Mouse (Mus musculus): ENCODE data around the gene Prkar2b.
"Not testable (repeated sequence)": the region's sequence is repeated elsewhere in the genome, so short reads cannot be mapped to it uniquely, and the experiment has no call there.

Prkar2b gene

GRCm38 (mm10) chr12:32059707-32060106 is 1.4 kb downstream of the Prkar2b start:
- no peak for DNase-seq (ENCODE audit: low read depth)

- no peak for DNase-seq (ENCODE audit: low read depth)
Observed at GRCm38 (mm10) chr12:32059135-32059534, 2.0 kb downstream of the Prkar2b start.

- DNase-seq (ENCODE audit: low read depth), result no peak
Observed at GRCm38 (mm10) chr12:32057461-32058199, 3.5 kb downstream of the Prkar2b start.

- no peak for DNase-seq (ENCODE audit: low read depth)
Observed at GRCm38 (mm10) chr12:32055797-32056196, 5.3 kb downstream of the Prkar2b start.

- no peak for DNase-seq (ENCODE audit: low read depth)
Observed at GRCm38 (mm10) chr12:32054476-32055166, 6.5 kb downstream of the Prkar2b start.

- no peak for DNase-seq (ENCODE audit: low read depth)
Observed at GRCm38 (mm10) chr12:32053637-32054366, 7.3 kb downstream of the Prkar2b start.

- no peak for DNase-seq (ENCODE audit: low read depth)
Observed at GRCm38 (mm10) chr12:32052882-32053281, 8.2 kb downstream of the Prkar2b start.

GRCm38 (mm10) chr12:32050165-32050564 is 10.9 kb downstream of the Prkar2b start:
- DNase-seq (ENCODE audit: low read depth), result peak; percentile 50

- no peak for DNase-seq (ENCODE audit: low read depth)
Observed at GRCm38 (mm10) chr12:32045566-32046330, 15.3 kb downstream of the Prkar2b start.

- DNase-seq (ENCODE audit: low read depth), result no peak
Observed at GRCm38 (mm10) chr12:32044487-32045134, 16.5 kb downstream of the Prkar2b start.

GRCm38 (mm10) chr12:32033536-32033935 is 27.6 kb downstream of the Prkar2b start:
- no peak for DNase-seq (ENCODE audit: low read depth)

- DNase-seq (ENCODE audit: low read depth), result no peak
Observed at GRCm38 (mm10) chr12:32032917-32033316, 28.2 kb downstream of the Prkar2b start.

- no peak for DNase-seq (ENCODE audit: low read depth)
Observed at GRCm38 (mm10) chr12:32018376-32018750, 42.7 kb downstream of the Prkar2b start.

GRCm38 (mm10) chr12:32017636-32018375 is 43.3 kb downstream of the Prkar2b start:
- DNase-seq (ENCODE audit: low read depth), result no peak

- no peak for DNase-seq (ENCODE audit: low read depth)
Observed at GRCm38 (mm10) chr12:32016472-32016871, 44.6 kb downstream of the Prkar2b start.

GRCm38 (mm10) chr12:32015268-32015769 is 45.8 kb downstream of the Prkar2b start:
- no peak for DNase-seq (ENCODE audit: low read depth)

GRCm38 (mm10) chr12:32014811-32015210 is 46.3 kb downstream of the Prkar2b start:
- DNase-seq (ENCODE audit: low read depth), result no peak

GRCm38 (mm10) chr12:32012169-32012568 is 48.9 kb downstream of the Prkar2b start:
- no peak for DNase-seq (ENCODE audit: low read depth)

- DNase-seq (ENCODE audit: low read depth), result no peak
Observed at GRCm38 (mm10) chr12:32011128-32011527, 50.0 kb downstream of the Prkar2b start.

GRCm38 (mm10) chr12:32009985-32010369 is 51.1 kb downstream of the Prkar2b start:
- not testable (repeated sequence) for DNase-seq (ENCODE audit: low read depth)

All from c-Kit-positive CD71-negative TER-119-negative erythroid progenitor cells, embryonic 14.5 days (primary cell).